In genomic region chr14:21983950-21984730, GRCm38 (mm10) we compare ENCODE assay signal across 10 mouse cellular contexts. TPM values are rescaled to one million over a fixed set of nuclear protein-coding genes. Genes with fewer than 3 reads are reported as not detected.
A peak's percentile ranks its signal among the peaks of the same experiment; 100 is the strongest.
DNase-seq lines count a peak whose midpoint lies in the region; ATAC-seq and TF ChIP-seq lines count a peak whose summit lies in the region.
"Had no signal": no experiment of that assay in that cellular context is flagged by ENCODE, and none has a peak within 500 bp of the region (broad histone marks: within the 10 kb centered on the region; RNA-seq: fewer than 3 reads in every experiment).

No protein-coding gene starts in this region.

- no peaks in the 10 kb centered on the region for H3K36me3 ChIP-seq in heart, embryonic 12.5 days
- peaks cover 8% of the 10 kb centered on the region; the same call in 1 of the 2 replicates for H3K36me3 ChIP-seq in hindbrain, embryonic 13.5 days
- H3K36me3 ChIP-seq in midbrain, embryonic 12.5 days: 0 out of 2 replicates have a peak, but pooled peaks cover 6% of the 10 kb centered on the region

- ATAC-seq in heart, embryonic 12.5 days (ENCODE audit: insufficient number of reproducible peaks, low FRiP score): no peak
- ATAC-seq in hindbrain, embryonic 13.5 days (ENCODE audit: low FRiP score): no peak
- no peak for ATAC-seq in midbrain, embryonic 12.5 days (ENCODE audit: low FRiP score, low read depth)
- ATAC-seq: CD4-positive, CD25-positive, alpha-beta regulatory T cell, adult 4 months had no signal

- H3K4me3 ChIP-seq in heart, embryonic 12.5 days: peak overlapping the region; percentile 73
- H3K4me3 ChIP-seq in hindbrain, embryonic 13.5 days: peak overlapping the region; percentile 86
- peak overlapping the region; percentile 90 for H3K4me3 ChIP-seq in midbrain, embryonic 12.5 days
- no peak overlapping the region for H3K4me3 ChIP-seq in cerebellum, adult 2 months (replicated peaks; ENCODE audit: insufficient read depth, low read depth, low read length)

- TF ChIP-seq POLR2A in brain, embryonic 14.5 days (IDR thresholded peaks at IDR 0.05; ENCODE audit: borderline replicate concordance, extremely low read depth, insufficient read depth, insufficient read length, poor library complexity, severe bottlenecking): no peak
- TF ChIP-seq POLR2A in cerebellum, adult 2 months (IDR thresholded peaks at IDR 0.05; ENCODE audit: borderline replicate concordance, insufficient read depth, low read length): no peak

- TF ChIP-seq CTCF in brain, embryonic 14.5 days (IDR thresholded peaks at IDR 0.05; ENCODE audit: borderline replicate concordance, extremely low read depth, insufficient read depth, insufficient read length): no peak
- no peak for TF ChIP-seq CTCF in cerebellum, adult 2 months (IDR thresholded peaks at IDR 0.05; ENCODE audit: borderline replicate concordance, insufficient read depth, low read depth, low read length)

- intact Hi-C loops in heart, postnatal 25 days (cut with DNase I): loop anchor here (5.0 to 10.0 kb wide), 5 partner anchors 82 to 1541 kb away; no protein-coding TSS in a partner anchor

- 16% methylated on average over 18 of the region's 18 CpGs for WGBS in heart, embryonic 12.5 days
- WGBS in hindbrain, embryonic 13.5 days: 3% methylated on average over 18 of the region's 18 CpGs
- WGBS in midbrain, embryonic 12.5 days: 2% methylated on average over 18 of the region's 18 CpGs
- WGBS in cerebellum, adult 2 months: 74% methylated on average over 18 of the region's 18 CpGs

- H3K4me2 ChIP-seq in heart, embryonic 12.5 days: peak overlapping the region; percentile 85
- peak overlapping the region; percentile 79 for H3K4me2 ChIP-seq in hindbrain, embryonic 13.5 days
- peak overlapping the region; percentile 89 for H3K4me2 ChIP-seq in midbrain, embryonic 12.5 days (replicated peaks)

- H3K27me3 ChIP-seq in heart, embryonic 12.5 days (replicated peaks): peaks cover 35% of the 10 kb centered on the region
- peaks cover 17% of the 10 kb centered on the region for H3K27me3 ChIP-seq in hindbrain, embryonic 13.5 days
- peaks cover 20% of the 10 kb centered on the region for H3K27me3 ChIP-seq in midbrain, embryonic 12.5 days
- peaks cover 7% of the 10 kb centered on the region; the same call in 1 of the 2 replicates for H3K27me3 ChIP-seq in cerebellum, adult 2 months (ENCODE audit: control insufficient read depth, insufficient read depth, low read length)

- no peak for DNase-seq in heart, postnatal 25 days (ENCODE audit: low spot score)
- peak; percentile 33 for DNase-seq in brain, embryonic 14.5 days (ENCODE audit: low read depth)
- no peak for DNase-seq in ovary, postnatal 36 days (ENCODE audit: low spot score)
- DNase-seq in cerebellum, adult 2 months: no peak
- DNase-seq in gastrocnemius, adult 18-20 months (ENCODE audit: low spot score): no peak

- H3K4me1 ChIP-seq in heart, embryonic 12.5 days (replicated peaks): peaks cover 26% of the 10 kb centered on the region
- peaks cover 51% of the 10 kb centered on the region for H3K4me1 ChIP-seq in hindbrain, embryonic 13.5 days (replicated peaks)
- peaks cover 46% of the 10 kb centered on the region for H3K4me1 ChIP-seq in midbrain, embryonic 12.5 days
- H3K4me1 ChIP-seq in cerebellum, adult 2 months (ENCODE audit: control insufficient read depth, insufficient read depth, low read length): no peaks in the 10 kb centered on the region; the same call in 1 of the 2 replicates

- H3K9ac ChIP-seq in heart, embryonic 12.5 days: peak overlapping the region; percentile 81
- H3K9ac ChIP-seq in hindbrain, embryonic 13.5 days: peak overlapping the region; percentile 97
- peak overlapping the region; percentile 92 for H3K9ac ChIP-seq in midbrain, embryonic 12.5 days (replicated peaks)

- no peak overlapping the region for H3K27ac ChIP-seq in heart, embryonic 12.5 days (ENCODE audit: poor library complexity, severe bottlenecking)
- peak overlapping the region; percentile 99 for H3K27ac ChIP-seq in hindbrain, embryonic 13.5 days
- peak overlapping the region; percentile 71; the same call in 1 of the 2 replicates for H3K27ac ChIP-seq in midbrain, embryonic 12.5 days (replicated peaks)
- no peak overlapping the region for H3K27ac ChIP-seq in cerebellum, adult 2 months (ENCODE audit: insufficient read depth, low read length)

- no peaks in the 10 kb centered on the region for H3K9me3 ChIP-seq in heart, embryonic 12.5 days (replicated peaks)
- no peaks in the 10 kb centered on the region for H3K9me3 ChIP-seq in hindbrain, embryonic 13.5 days
- H3K9me3 ChIP-seq in midbrain, embryonic 12.5 days: no peaks in the 10 kb centered on the region

RNA-seq across cellular contexts. Expression of gene Zfp503, which starts 5.3 kb away (rescaled TPM):
- 4.7 and 5.6 TPM in 2 replicates for polyA plus RNA-seq in heart, embryonic 12.5 days (2016; fragmentation: Nextera tagmentation; extraction: Ambion mirVana)
- 1 to 10 TPM; 1.5 to 2.1 TPM for total RNA-seq in heart, postnatal 25 days (2021)
- polyA plus RNA-seq in brain, embryonic 14.5 days (2012; rRNA removed): 19.1 and 26.3 TPM in 2 replicates
- polyA plus RNA-seq in hindbrain, embryonic 13.5 days (2015; fragmentation: Nextera tagmentation; extraction: Ambion mirVana): 16.1 and 16.8 TPM in 2 replicates
- polyA plus RNA-seq in midbrain, embryonic 12.5 days (2016; fragmentation: Nextera tagmentation; extraction: Ambion mirVana): 19.4 and 22.4 TPM in 2 replicates
- 4.0 and 4.4 TPM in 2 replicates for polyA plus RNA-seq in cerebellum, adult 2 months (2012; rRNA removed)
- 1 to 10 TPM; 4.7 to 7.6 TPM for total RNA-seq in gastrocnemius, adult 18-20 months (2021)
- total RNA-seq: megakaryocyte-erythroid progenitor cell, adult 5-6 weeks had no signal
- polyA plus RNA-seq: CD4-positive, CD25-positive, alpha-beta regulatory T cell, adult 4 months had no signal

RNA-seq across cellular contexts. Expression of gene Lrmda, which starts 35.4 kb away (rescaled TPM):
- 1.0 and 1.3 TPM in 2 replicates for polyA plus RNA-seq in heart, embryonic 12.5 days (2016; fragmentation: Nextera tagmentation; extraction: Ambion mirVana)
- 1 to 10 TPM in 1 of 2 experiments, under 1 TPM in 1; 0.83 to 1.8 TPM for total RNA-seq in heart, postnatal 25 days (2021)
- polyA plus RNA-seq in brain, embryonic 14.5 days (2012; rRNA removed): not detected in 2 replicates
- polyA plus RNA-seq in hindbrain, embryonic 13.5 days (2015; fragmentation: Nextera tagmentation; extraction: Ambion mirVana): 0.16 TPM in 1 of 2 replicates, not detected in the other
- 0.52 TPM in 1 of 2 replicates, not detected in the other for polyA plus RNA-seq in midbrain, embryonic 12.5 days (2016; fragmentation: Nextera tagmentation; extraction: Ambion mirVana)
- 0.57 and 0.65 TPM in 2 replicates for polyA plus RNA-seq in cerebellum, adult 2 months (2012; rRNA removed)
- 1 to 10 TPM; 2.3 to 3.1 TPM for total RNA-seq in gastrocnemius, adult 18-20 months (2021)
- polyA plus RNA-seq: CD4-positive, CD25-positive, alpha-beta regulatory T cell, adult 4 months had no signal

Comparison
In these comparisons a context has a peak if more than half of its experiments do, and no peak if none do; other contexts are left out.
1. H3K27ac ChIP-seq: peak in hindbrain, embryonic 13.5 days (single experiment) and midbrain, embryonic 12.5 days (single experiment); none in heart, embryonic 12.5 days (single experiment) and cerebellum, adult 2 months (single experiment).
2. Peak in every context shown above with its lines, with median percentiles within 50 percentile points of each other: H3K4me2 ChIP-seq and H3K9ac ChIP-seq.